Mouse (Mus musculus) gastrocnemius, postnatal 10 days (tissue): ENCODE results near the gene Eid2b. TPM values are rescaled to one million over a fixed set of nuclear protein-coding genes. Genes with fewer than 3 reads are reported as not detected.

Experiments
- DNase-seq: peaks from one replicate; pipeline ENCODE4 v3.0.0; 2021; ENCODE audit warnings: mixed read lengths
- total RNA-seq, 2 experiments: library from RNA; stranded (reverse); gene quantifications; 2 replicates each; pipeline ENCODE4 v1.2.3; 2021

The Eid2b gene
- total RNA-seq, 2 experiments from 2014 or later = 7.7 to 8.6 TPM

DNA sequence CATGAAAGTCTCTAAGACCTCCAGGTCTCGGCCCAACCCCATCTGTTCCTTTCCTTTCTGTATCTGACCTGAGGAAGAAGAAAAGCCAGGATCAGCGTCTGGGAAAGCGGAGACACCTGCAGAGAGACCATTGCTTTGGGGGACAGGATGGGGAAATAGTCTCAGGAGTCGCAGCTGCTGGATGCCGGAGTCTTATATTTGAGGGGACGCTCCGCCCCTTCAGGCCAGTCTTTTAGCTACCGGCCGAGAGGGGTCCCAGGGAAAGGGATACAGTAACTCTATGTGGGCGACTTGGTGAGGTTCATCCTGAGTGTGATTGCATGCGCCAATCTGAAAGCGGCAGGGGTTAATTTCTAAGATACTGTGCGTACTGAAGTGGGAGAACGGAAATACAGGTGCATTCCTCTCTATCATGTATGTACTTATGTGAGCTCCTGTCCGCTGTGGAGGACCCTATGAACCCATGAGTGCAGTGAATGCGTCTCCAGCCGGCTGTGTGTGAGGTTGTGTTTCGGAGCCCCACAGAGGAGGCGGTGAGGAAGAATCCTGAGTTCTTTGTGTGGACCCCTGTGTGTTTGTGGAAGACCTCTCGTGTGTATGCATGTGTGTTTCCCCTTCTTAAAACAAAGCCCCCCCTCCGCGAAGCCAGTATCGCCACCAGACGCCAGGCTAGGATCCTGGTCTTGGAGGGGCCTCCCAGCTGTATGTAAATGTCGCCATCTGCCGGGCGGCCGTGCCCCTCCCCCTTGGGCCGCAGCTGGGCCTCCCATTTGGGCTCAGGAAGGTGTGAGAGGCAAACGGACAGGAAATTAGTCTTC is 24.3 kb downstream of the Eid2b start, which contains the start of gene Dll3:
Gene Dll3, minus strand, starts transcription at position 623 of the 818 bp plus-strand sequence.
- DNase-seq = peak; percentile 61

GRCm38 (mm10) chr7:28305641-28306040 is 28.1 kb downstream of the Eid2b start:
- DNase-seq = no peak

- DNase-seq = no peak
Measured at GRCm38 (mm10) chr7:28306216-28306615, 28.7 kb downstream of the Eid2b start.

DNA sequence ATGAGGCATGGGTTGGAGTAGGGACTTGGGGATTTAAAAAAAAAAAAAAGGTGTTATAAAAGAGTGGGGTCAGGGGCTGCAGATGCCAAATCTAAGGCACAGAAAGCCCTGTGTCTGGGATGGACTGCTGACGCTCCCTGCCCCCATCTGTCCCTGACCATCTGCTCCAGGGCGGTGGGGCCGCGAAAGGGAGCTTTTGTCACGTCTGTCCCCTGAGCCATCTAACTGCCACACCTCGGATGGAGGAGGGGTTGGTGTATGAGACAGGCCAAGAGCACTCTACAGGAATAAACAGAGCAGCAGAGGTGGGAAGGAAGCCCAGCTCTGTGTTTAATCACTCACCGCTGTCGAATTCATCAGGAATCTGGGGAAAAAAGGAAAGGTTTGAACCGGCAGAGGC is 32.2 kb downstream of the Eid2b start:
- DNase-seq = no peak

DNA sequence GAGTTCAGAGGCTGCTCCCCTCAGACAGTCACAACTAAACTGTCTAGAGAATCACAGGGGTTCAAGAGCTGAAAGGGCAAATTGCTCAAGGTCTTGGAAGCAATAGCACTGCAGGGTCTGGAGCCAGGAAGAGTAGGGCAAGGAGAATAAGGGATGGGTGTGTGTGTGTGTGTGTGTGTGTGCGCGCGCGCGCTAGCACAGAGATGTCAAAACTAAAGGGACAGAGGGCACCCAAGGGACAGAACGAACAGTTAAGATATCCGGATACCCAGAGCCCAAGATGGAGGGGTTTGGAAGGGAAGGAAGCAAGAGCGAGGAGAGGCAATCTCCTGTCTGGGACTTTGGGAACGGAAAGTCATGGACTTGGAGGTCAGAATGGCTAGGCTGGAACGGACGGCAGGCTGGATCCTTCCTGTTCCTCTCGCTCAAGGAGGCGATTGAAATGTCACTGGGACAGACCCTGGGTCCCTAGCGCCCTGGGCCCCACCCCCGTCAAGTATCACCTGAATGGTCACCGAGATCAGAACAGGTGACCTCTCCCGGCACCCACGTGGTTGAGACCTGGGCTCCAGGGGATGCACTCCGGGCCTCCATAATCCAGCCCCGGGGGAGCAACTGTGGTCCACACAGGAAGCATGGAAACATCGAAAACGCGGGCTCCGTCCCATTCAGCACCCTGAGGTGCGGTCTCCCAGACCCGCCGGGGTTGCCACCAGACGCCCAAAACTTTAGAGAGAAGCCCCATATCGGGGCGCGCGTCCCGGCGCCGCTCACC is 33.8 kb downstream of the Eid2b start:
- no peak for DNase-seq

DNA sequence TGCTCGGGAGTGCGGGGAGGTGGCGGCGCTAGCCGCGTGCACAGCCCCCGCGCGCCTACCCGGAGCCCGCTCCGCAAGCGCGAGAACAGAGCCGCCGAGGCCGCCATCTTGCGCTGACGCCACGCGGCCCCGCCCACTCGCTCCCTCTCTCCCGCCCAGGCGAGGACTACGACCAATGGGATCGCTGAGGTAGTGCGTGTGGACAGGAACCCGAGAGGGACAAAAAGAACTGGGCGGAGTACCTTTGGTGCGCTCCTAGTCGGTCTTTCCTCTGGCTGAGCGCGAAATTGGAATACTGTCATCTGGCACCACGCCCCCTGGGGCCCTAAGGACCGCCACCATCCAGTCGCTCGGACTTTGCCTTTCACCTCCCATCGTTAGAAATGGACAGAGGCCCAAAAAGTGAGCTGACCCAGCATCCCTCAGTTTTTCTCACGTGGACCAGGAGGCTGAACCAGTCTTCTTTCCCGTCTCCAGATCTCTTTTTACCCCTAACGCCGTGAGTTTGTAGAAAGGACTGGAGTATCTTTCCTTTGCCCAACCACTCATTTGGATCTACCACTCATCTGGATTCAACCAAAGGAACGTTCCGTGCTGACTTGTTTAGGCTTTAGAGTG is 34.5 kb downstream of the Eid2b start, which contains the start of gene Timm50:
Gene Timm50, minus strand, starts transcription at position 147 of the 618 bp plus-strand sequence.
- peak; percentile 97 for DNase-seq

GRCm38 (mm10) chr7:28318036-28318435 is 40.5 kb downstream of the Eid2b start:
- no peak for DNase-seq

- no peak for DNase-seq
Measured at GRCm38 (mm10) chr7:28318714-28319113, 41.2 kb downstream of the Eid2b start.

DNA sequence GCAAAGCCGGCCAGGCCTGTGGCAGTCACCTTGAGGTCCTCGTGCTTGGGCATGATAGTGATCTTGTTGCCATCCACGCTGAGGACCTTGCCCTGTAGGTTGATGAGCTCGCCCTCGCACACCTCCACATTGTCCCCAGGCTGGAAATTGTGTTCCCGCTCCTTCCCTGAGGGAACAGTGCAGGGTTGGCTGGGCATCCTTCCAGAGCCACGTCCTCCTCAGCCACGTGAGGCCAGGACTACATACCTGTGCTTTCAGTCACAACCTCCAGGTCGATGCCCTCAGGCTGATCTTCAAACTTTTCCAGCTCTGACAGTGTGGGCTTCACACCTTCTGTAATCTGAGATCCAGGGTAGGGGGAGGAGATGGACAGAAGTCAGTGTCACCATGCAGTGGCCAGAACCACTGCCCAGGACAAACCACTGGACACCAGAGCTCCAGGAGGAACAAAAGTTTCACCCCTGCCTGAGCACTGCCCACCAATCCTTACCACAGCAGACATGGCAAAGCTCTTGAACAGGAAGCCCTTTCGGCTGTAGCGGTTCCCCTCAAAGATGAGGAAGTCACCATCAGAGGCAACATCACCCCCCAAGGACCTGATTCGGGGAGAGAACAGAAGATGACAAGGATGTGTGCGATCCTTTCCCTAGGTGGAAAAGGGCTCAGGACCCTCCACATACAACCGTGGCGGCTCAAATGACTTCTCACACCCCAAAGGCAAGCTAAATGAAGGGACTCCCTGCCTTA is 44.6 kb downstream of the Eid2b start:
- DNase-seq = no peak

DNA sequence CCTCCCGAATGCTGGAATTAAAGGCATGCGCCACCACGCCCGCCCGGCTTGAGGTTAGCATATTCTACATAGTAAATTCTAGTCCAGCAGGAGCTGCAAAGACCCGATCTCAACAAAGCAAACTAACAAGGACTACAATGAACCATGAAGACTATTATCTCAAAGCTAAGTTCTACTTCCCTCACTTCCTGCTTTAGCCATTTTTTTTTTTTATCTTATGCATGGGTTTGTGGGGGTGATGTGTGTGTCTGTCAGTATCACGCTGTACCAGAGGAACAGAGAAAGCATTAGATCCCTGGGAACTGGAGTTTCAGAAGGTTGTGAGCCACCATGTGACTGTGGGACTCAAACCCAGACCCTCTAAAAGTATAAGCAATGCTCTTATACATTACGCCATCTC is 47.8 kb downstream of the Eid2b start:
- DNase-seq = no peak

DNA sequence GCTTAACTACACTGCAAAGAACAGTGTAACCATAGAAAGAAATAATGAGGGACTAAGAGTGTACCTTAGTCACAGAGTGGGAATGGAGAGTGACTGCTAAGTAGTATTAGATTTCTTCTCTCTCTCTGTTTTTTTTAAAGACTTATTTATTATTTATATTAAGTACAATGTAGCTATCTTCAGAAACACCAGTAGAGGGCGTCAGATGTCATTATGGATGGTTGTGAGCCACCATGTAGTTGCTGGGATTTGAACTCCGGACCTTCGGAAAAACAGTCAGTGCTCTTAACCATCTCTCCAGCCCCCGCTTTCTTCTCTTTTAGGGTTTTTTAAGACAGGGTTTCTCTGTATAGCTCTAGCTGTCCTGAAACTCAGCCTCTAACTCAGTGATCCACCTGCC is 48.9 kb downstream of the Eid2b start:
- DNase-seq = no peak

GRCm38 (mm10) chr7:28328260-28328659 is 50.7 kb downstream of the Eid2b start:
- no peak for DNase-seq

Other genes starting within 250 kb of the Eid2b start
- 100 to 1,000 TPM; 123 to 124 TPM for gene Psmc4, start 227.6 kb upstream of the Eid2b start, total RNA-seq
- under 1 TPM; 0.05 to 0.07 TPM for gene Fcgbp, start 206.5 kb upstream of the Eid2b start, total RNA-seq
- gene 9530053A07Rik, start 148.3 kb upstream of the Eid2b start, total RNA-seq = not detected
- gene Fbl, start 108.0 kb upstream of the Eid2b start, total RNA-seq = 10 to 100 TPM; 44.0 to 49.0 TPM
- gene Dyrk1b, start 98.3 kb upstream of the Eid2b start, total RNA-seq = 100 to 1,000 TPM; 151 to 161 TPM
- gene Eid2, start 9.9 kb upstream of the Eid2b start, total RNA-seq = 10 to 100 TPM; 14.2 to 15.6 TPM
- gene Selenov, start 13.4 kb downstream of the Eid2b start, total RNA-seq = not detected
- not detected for gene Dll3, start 24.5 kb downstream of the Eid2b start, total RNA-seq
- gene Timm50, start 34.3 kb downstream of the Eid2b start, total RNA-seq = 10 to 100 TPM; 40.1 to 43.8 TPM
- gene Supt5, start 61.0 kb downstream of the Eid2b start, total RNA-seq = 10 to 100 TPM; 65.5 to 67.0 TPM
- 100 to 1,000 TPM; 757 to 807 TPM for gene Rps16, start 72.9 kb downstream of the Eid2b start, total RNA-seq
- 10 to 100 TPM; 18.7 to 30.0 TPM for gene Plekhg2, start 94.9 kb downstream of the Eid2b start, total RNA-seq
- 10 to 100 TPM in 1 of 2 experiments, 1 to 10 TPM in 1; 8.1 to 10.5 TPM for gene Zfp36, start 102.5 kb downstream of the Eid2b start, total RNA-seq
- gene Med29, start 115.0 kb downstream of the Eid2b start, total RNA-seq = 10 to 100 TPM; 22.6 to 23.0 TPM
- gene Paf1, start 115.2 kb downstream of the Eid2b start, total RNA-seq = 10 to 100 TPM; 36.5 to 46.2 TPM
- gene Gmfg, start 159.7 kb downstream of the Eid2b start, total RNA-seq = 10 to 100 TPM in 1 of 2 experiments, 1 to 10 TPM in 1; 10.0 to 10.8 TPM
- gene Lrfn1, start 174.2 kb downstream of the Eid2b start, total RNA-seq = 1 to 10 TPM; 1.4 to 2.0 TPM
- not detected for gene Ifnl2, start 232.7 kb downstream of the Eid2b start, total RNA-seq
- not detected for gene Ifnl3, start 245.1 kb downstream of the Eid2b start, total RNA-seq